Mouse (Mus musculus) retina, adult 2 months (tissue): ENCODE measurements around the gene Cldn24.

Experiments
- DNase-seq: peaks from one replicate; pipeline ENCODE4 v3.0.0-alpha.2; 2012; ENCODE audit warnings: low read depth, low spot score

Gene Cldn24

DNA sequence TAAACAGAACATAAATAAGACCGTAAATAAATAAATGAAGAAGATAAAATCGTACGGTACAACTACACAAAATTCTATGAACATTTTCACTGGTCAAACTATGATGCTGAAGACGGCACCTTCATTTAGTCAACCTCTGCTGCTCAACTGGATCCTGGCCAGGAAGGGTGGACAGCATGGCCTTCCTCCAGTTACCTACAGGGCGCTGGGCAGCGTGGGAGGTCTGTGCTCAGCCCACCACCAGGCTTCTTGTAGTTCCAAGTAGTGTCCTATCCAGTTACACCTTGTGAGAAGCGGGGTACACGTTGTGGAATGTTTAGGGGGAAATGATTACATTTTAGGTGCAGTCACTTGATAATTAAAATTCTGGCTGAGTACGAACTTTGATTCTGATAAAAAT lies 5.0 kb downstream of the Cldn24 start:
- no peak for DNase-seq

DNA sequence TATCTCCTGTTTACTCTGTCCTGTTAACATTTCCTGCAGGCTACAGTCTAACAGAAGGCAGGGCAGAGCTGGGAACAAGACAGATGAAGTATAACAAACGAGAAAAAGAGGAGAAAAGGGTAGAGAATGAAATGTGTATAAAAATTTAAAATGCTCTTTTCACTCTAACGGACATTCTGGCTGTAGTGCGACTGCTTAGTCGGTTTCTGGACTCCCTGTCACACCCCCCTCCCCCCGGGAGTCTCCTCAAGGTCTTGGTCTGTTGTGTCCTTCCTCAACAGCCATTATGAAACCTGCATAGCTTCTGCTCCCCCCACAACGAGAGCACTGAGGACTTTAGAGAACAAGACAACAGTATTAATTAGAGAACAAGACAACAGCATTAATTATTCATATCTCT lies 10.7 kb downstream of the Cldn24 start:
- no peak for DNase-seq

DNA sequence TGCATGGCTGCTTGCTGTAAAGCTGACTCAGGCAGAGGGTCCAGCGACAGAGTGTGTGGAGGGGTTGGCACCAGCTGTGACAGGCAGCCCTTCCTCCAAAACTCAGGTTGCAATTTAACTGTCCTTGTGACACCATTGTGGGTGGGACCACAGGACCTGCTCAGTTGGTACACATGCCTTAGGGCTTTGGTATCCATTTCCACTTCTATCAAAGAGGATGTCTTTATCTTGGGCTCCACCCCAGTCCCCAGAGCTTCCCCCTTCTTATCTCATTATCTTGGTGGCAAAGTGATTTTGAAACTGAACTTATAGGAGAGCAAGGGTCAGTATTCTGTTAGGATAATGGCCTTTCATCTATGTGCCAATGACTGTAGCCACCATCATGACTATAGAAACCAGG lies 12.0 kb downstream of the Cldn24 start:
- no peak for DNase-seq

DNA sequence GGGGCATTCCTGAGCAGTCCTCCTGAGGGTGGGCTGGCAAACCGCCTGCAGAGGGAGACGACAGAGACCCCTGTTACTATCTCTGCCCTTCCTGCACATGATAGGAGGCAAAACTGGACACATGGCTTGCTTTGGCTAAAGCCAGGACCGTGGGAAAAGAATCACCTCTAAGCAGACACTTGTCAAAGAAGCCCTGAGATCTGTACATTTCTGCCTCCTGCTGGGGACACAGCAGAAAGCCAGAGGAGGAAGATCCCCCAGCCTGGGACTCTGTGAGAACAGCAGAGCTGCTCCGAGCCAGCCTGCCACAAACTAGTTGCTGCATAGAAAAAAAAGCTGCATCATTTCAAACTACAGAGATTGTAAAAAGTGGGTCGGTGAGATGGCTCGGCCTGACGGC lies 21.1 kb downstream of the Cldn24 start:
- no peak for DNase-seq

DNA sequence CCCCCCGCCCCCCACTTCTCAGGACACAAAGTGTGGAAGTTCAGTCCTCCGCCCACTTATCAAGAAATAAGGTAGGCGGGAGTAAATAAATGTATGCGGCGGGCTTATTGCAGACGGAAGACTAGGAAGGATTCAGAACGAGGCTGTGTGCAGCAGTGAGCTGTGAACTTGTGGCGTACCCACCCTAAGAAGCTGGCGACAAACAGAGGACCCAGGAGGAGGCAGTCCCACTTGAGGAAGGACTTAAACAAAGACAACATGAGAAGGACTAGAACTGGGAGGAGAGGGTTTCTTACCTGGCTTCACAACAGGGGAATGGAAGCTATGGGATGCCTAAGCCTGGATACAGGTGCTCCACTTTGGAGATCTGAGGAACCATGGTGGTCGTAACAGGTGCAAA lies 21.7 kb downstream of the Cldn24 start:
- no peak for DNase-seq

DNA sequence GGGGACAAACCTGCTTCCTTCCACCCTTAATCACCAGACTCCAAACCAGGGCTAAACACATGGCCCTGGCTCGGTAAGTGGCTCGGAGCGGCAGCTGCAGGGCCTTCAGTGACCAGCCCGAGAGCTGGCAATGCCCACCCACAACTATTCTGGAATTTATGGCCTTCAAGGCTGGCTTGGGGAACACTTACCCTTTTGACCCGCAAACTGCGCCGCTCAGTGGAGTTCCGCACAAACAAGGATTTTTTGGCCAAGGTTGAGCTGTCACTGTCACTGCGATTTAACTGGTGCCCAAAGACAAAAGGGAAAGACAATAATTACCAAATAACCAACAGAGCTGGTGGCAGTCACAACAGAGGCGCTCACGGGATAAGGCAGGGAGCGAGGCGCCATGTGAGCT lies 24.0 kb downstream of the Cldn24 start:
- no peak for DNase-seq

DNA sequence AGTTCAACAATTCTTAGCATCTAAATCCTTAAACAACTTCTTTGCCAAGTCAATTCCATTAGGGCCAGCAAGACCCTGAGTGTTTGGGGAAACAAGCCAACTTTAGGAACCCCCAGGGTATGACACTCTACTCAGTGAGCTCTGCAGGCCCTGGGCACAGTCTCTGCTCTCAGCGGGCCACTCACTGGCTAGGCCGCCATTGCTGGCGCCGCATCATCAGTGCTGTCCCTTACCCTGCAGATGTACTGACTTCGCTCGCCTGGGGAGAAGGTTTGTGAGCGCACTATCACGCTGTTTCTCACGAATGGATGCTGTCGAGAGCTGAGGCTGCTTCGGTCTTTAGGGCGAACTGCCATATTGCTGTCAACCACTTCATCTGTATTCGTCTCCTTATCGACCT lies 25.2 kb downstream of the Cldn24 start:
- no peak for DNase-seq

DNA sequence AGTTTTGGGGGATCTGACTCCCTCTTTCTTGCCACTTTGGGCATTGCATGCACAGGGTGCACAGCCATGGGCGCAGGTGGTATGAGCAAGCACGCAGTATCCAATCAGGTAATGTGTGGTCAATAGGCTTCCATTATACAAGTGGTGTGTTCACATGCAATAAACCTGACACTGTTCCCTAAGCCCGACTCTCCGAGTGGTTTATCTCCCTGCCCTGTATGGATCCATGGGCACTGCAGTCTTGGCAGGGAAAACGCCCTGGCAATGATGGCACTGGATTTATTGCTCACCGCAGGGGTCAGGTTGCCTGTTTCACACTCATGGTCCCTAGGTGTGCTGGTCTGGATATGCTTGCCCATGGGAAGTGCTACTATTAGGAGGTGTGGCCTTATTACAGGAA lies 26.0 kb downstream of the Cldn24 start:
- no peak for DNase-seq

DNA sequence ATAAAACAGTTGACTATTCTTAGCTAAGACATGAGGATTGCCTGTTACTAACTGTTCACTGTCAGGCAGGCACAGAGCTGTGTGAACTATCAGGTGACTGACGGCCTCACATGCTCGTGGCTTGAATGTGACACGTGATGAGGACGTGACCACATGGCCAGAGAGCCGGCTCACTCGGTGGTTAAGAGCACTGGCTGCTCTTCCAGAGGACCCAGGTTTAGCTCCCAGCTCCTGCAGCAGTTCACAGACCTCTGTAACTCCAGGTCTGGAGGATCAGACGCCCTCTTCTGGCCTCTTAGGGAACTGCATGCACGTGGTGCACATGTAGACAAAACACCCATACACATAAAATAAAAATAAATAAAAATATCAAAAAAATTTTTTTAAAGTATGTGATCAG lies 27.9 kb downstream of the Cldn24 start:
- no peak for DNase-seq

DNA sequence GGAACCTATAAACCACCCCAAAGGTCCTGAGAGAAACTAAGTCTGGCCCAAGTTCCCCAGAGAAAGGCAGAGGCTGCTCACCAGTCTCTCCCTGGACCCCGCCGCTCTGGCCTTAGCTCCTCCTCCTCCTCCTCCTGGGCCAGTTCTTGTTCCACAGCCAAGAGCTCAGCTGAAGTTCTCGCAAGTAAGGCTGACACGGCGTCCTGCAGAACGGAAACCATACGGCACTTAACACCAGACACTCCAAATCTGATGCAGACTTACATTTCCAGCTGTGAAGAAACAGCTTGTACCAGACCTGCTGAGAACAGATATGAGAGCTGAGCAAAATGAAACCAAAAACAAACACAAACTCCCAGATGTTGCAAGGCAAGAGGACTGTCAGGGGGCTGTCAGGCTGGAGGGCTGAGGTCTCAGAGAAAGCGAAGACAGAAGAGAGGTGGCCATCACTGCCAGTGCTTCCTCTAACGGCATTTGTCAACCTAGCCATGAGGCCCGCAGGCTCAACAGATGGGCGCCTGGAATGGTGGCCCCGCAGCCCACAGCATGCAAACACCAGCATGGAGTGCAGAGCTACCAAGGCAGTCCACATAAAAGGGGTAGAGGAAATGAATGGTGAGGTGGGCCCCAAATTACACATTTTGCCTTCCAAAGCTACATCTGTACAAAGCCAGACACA lies 30.0 kb downstream of the Cldn24 start:
- DNase-seq, result no peak

DNA sequence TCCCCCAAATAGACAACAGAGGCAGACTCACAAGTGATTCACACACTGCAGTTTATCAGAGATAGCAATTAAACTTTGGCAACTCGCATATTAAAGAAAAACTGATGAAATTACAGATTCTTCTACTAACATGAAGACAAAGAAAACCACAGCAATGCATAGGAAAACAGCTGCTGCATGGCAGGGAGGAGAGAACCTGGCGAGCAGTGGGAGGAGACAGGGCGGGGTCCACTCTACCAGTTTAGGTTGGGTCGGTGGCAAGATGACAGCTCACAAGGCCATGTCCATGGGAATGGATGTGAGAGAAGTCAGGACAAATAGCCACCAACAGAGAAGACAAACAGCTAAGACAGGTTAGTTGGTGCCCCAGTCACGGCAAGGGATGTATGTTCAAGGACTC lies 30.8 kb downstream of the Cldn24 start:
- no peak for DNase-seq

DNA sequence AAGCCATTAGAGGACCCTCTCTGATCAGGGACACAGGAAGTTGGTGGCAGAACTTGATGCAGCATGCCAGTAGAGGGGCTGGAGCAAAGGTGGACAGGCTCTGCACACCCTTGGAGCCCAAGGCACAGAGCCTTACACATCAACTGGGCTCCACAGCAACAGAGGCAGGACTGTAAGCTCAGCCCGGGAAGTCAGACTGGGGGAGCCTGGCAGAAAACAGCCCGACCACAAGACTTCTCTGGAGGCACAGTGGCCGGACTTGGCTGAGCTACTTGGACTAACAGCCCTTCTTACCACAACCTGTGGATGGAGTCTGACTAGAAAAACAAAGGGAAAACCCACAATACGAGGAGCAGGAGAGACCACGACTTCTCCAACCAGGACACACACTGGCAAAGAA lies 31.4 kb downstream of the Cldn24 start:
- no peak for DNase-seq

DNA sequence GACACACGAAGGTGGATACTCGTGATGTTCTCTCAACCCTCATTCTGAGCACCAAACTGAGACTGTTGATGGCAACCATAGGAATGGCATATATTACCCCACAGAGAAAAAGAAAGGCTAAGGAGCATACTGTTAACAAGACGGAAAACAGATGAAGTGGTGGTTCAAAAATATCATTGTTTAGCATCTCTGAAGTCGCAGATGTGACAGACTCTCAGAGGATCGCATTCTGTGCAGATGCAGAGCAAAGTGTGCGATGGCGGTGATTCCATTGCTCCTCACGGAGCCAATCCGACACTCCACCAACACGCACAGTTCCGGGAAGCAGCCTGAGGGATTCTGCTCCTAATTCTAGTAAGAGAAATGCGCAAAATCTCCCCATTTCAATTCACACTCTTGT lies 37.3 kb downstream of the Cldn24 start:
- no peak for DNase-seq

DNA sequence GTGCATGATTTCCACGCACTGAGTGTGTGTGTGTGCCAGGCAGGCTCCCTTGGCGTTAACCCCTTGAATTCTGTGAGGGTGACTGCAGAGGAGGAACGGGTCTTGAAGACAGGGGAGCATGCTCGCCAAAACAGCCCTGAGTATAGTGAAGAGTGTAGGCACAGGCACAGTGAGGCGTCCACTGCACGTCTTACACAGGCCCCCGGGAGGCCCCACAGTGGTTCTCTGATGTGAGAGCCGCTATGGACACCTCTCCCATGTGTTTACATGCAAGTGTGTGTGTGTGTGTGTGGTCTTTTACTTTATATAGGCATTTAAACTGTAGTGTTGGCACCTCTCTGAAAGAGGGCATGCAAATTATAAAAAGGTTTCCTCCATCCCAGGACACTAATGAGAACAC lies 44.6 kb downstream of the Cldn24 start:
- DNase-seq, result no peak

DNA sequence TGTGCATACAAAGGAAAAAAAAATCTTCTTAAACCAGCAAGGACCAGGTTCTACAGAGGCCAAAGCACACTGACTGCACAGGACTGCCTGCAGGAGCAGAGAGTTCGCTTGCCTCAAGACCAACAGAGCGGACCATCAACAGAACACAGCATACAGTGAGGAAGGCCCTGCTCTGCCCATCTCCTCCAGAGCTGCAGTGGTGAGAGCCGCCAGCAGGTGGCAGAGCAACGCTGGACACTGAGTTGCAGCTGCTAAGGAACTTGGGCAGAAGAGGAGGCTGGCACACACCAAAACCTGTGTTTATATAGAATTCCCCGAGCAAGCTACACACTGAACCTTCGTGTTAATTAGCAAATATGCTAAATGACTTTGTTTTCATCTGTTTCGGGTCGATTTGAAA lies 45.1 kb downstream of the Cldn24 start:
- peak; percentile 58 for DNase-seq
